Mouse (Mus musculus) spleen, adult 2 months (tissue): ENCODE data around the gene Tmem132d.

ENCODE experiments used
- CTCF ChIP-seq: fragments of 200-500 bp; IDR thresholded peaks from 2 replicates; pipeline ENCODE4 v1.5.1; 2011; ENCODE audit warnings: mild to moderate bottlenecking, inconsistent platforms; ENCODE audit not compliant: insufficient read depth, insufficient read length, insufficient replicate concordance; ENCODE audit errors: extremely low read depth
- POLR2A ChIP-seq: fragments of 200-500 bp; IDR thresholded peaks from 2 replicates; pipeline ENCODE4 v1.6.1; 2011; ENCODE audit warnings: low read depth, low read length, inconsistent platforms

GRCm38 (mm10) chr5:128099439-128099838 lies 333.4 kb downstream of the Tmem132d start:
- TF ChIP-seq CTCF: no peak
- TF ChIP-seq POLR2A: no peak
